Mouse (Mus musculus) E14TG2a.4 (cell line): Measurements from ENCODE around the gene Insl3.

ENCODE experiments used
- H3K27me3 ChIP-seq: 2 replicates; pipeline ENCODE4 v1.6.1; 2014; ENCODE audit warnings: low read length, control low read depth; ENCODE audit not compliant: insufficient read depth
- H3K36me3 ChIP-seq: 2 replicates; pipeline ENCODE4 v1.6.1; 2014; ENCODE audit warnings: low read length, control low read depth; ENCODE audit not compliant: insufficient read depth
- H3K4me1 ChIP-seq: replicated peaks from 2 replicates; pipeline ENCODE4 v1.6.1; 2014; ENCODE audit warnings: low read depth, low read length, control low read depth
- H3K4me3 ChIP-seq: replicated peaks from 2 replicates; pipeline ENCODE4 v1.5.1; 2014; ENCODE audit warnings: mild to moderate bottlenecking, low read length
- H3K9me3 ChIP-seq: 2 replicates; pipeline ENCODE4 v1.6.1; 2014; ENCODE audit warnings: low read length, control low read depth
- CTCF ChIP-seq: conservative IDR thresholded peaks from 2 replicates; pipeline ENCODE4 v1.5.1; 2014; ENCODE audit warnings: low read length
- NANOG ChIP-seq: IDR thresholded peaks from 2 replicates; pipeline ENCODE4 v1.6.1; 2014; ENCODE audit warnings: borderline replicate concordance, low read length, mixed read lengths
- POU5F1 ChIP-seq: IDR thresholded peaks from 2 replicates; pipeline ENCODE4 v1.6.1; 2014; ENCODE audit warnings: low read length, borderline replicate concordance

Gene Insl3

DNA sequence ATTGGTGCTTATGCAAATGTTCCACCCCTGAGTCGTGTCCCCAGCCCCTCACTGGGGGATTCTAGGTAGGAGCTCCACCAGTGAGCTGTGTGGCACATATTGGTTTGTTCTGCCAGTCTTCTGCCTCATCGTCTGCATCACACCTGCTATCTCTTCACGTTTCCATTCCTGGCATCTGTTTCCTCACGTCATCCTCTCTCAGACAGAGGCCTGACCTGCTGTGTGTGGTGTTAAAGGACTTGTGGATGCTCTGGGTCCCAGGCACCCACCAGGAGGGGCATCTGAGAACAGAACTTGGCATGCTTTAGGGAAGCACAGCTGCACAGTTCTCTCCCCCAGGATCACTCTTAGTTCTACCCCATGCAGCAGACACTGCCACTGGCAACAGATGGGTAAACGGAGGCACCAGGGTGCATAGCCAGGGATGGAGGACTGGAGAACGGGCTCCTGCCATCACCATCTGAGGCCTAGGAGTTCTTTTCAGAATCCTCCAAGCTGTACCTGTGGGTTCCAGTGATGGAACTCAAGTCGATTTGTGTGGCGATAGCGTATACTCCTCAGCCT lies 13.5 kb upstream of the Insl3 start:
- H3K4me3 ChIP-seq: peak overlapping the region; percentile 83
- peaks cover 78% of the 10 kb centered on the region for H3K4me1 ChIP-seq
- TF ChIP-seq POU5F1: no peak
- TF ChIP-seq NANOG: no peak
- TF ChIP-seq CTCF: no peak
- H3K9me3 ChIP-seq: no peaks in the 10 kb centered on the region
- H3K27me3 ChIP-seq: peaks cover 7% of the 10 kb centered on the region; the same call in 1 of the 2 replicates
- peaks cover 15% of the 10 kb centered on the region for H3K36me3 ChIP-seq

DNA sequence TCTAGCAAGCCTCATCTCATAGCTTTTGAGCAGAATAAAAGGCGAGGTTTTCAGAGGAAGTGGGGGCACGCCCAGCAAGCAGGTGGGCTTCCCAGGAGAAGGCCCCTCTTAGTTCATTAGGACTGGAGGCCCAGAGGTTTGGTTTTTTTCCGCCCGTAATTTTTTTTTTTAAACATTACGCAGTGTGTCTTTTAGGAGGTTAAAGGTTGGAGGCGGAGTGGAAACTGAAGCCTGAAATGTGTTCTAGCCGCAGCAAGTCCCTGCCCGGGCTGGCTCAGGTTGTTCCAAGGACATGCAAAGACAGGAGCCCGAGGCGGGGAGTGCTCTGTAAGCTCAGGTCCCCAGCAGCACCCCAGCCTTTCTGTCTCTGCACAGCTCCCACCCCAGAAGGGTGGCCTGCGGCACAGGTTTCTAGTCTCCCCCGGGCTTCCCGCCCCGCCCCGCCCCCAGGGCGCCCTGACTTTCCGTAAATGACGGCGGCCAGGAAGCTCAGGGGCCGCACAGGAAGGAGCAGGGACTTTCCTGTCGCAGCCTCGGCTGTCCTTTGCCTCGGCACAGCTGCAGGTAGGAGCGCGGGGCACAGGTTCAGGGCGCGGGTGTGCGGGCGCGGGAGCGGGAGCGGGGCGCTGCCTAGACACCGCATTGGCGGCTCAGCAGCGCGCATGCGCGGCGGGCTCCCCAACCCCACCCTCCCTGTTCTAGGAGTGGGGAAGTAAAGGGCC lies 12.8 kb upstream of the Insl3 start, which contains the start of gene Jak3:
Jak3 (plus strand) TSS at position 277 of the 722 bp plus-strand sequence.
- peaks cover 84% of the 10 kb centered on the region for H3K4me1 ChIP-seq
- TF ChIP-seq NANOG (no peak), POU5F1 (no peak)

DNA sequence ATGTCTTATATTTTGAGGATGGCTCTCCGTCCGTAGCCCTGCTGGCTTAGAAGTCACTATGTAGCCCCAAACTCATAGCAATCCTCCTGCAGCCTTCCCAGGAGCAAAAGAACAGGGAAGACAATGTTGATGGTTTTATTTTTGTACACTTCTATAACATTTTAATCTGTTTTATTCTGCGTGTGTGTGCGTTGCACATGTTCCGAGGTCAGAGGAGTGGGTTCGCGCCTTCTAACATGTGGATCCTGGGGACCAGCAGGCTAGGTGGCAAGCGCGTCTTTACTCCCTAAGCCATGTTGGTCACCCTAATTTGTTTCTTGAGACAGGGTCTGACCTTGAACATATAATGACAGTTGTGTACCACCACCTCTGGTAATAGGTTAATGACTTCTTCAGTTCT lies 12.2 kb upstream of the Insl3 start:
- H3K36me3 ChIP-seq: peaks cover 28% of the 10 kb centered on the region
- H3K4me1 ChIP-seq: peaks cover 89% of the 10 kb centered on the region

More for the DNA sequence above, 12.8 kb upstream of the Insl3 start, which contains the start of gene Jak3:
- peaks cover 10% of the 10 kb centered on the region; the same call in 1 of the 2 replicates for H3K27me3 ChIP-seq
- peaks cover 22% of the 10 kb centered on the region for H3K36me3 ChIP-seq
- H3K9me3 ChIP-seq: no peaks in the 10 kb centered on the region
- H3K4me3 ChIP-seq: peak within 1 kb of the TSS; percentile 83

DNA sequence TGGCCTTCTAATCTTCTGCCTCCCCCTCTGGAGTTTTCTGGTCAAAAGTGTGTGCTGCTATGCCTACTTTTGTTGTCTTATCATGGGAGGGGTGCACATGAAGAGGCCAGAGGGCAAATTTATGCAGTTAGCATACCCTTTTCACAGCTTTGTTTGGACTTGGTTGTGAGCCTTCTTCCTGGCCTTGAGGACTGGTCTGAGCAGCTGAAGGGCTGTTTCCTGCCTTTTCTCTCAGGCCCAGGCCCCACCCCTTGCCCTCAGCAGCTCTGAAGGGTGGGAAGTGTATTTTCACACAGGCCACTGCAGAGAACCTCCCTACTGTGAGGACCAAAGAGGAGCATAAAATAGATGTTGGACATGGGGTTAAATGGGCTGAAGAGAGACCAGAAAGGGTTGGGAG lies 11.5 kb upstream of the Insl3 start:
- peak; percentile 37; the same call in 1 of the 2 replicates for TF ChIP-seq NANOG
- TF ChIP-seq POU5F1: no peak
- TF ChIP-seq CTCF: no peak
- H3K4me3 ChIP-seq: peak overlapping the region; percentile 83

More for the DNA sequence above, 12.2 kb upstream of the Insl3 start:
- H3K9me3 ChIP-seq: no peaks in the 10 kb centered on the region
- TF ChIP-seq NANOG (no peak), CTCF (no peak), POU5F1 (no peak)
- peaks cover 15% of the 10 kb centered on the region for H3K27me3 ChIP-seq
- H3K4me3 ChIP-seq: peak overlapping the region; percentile 83

DNA sequence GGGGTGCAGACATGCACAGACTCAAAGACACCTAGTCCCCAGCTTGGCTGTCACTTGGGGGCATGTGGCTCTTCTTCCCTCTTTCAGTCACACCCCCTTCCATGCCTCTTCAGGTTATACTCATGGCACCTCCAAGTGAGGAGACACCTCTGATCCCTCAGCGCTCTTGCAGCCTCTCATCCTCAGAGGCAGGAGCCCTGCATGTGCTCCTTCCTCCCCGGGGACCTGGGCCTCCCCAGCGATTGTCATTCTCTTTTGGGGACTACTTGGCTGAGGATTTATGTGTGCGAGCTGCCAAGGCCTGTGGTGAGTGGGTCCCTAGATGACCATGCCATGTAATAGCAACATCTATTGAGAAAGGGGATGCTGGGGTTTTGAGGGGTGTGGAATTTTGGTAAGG lies 10.8 kb upstream of the Insl3 start:
- Histone ChIP-seq H3K4me3 (peak overlapping the region; percentile 83), H3K27me3 (peaks cover 28% of the 10 kb centered on the region)
- TF ChIP-seq CTCF (no peak), NANOG (no peak), POU5F1 (no peak)

More for the DNA sequence above, 11.5 kb upstream of the Insl3 start:
- peaks cover 89% of the 10 kb centered on the region for H3K4me1 ChIP-seq
- H3K36me3 ChIP-seq: peaks cover 35% of the 10 kb centered on the region
- peaks cover 23% of the 10 kb centered on the region for H3K27me3 ChIP-seq
- H3K9me3 ChIP-seq: no peaks in the 10 kb centered on the region

DNA sequence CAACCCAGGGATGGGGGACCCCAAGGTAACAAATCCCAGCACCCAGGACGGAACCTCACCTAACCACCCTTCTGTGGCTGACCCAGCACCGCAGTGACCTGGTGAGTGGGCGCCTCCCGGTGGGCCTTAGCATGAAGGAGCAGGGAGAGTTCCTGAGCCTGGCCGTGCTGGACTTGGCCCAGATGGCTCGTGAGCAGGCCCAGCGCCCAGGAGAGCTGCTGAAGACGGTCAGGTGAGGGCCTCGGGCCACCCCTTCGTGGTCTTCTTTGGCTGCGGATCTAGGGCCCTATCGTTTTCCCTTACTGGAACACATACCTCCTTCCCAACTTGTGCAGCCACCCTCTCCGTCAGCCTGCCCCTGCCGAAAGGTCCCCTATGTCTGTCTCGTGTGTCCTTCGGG lies 9.9 kb upstream of the Insl3 start:
- Histone ChIP-seq H3K4me3 (peak overlapping the region; percentile 83), H3K27me3 (peaks cover 35% of the 10 kb centered on the region), H3K36me3 (peaks cover 51% of the 10 kb centered on the region), H3K9me3 (no peaks in the 10 kb centered on the region), H3K4me1 (peaks cover 90% of the 10 kb centered on the region)
- TF ChIP-seq NANOG (no peak), POU5F1 (no peak), CTCF (no peak)

More for the DNA sequence above, 10.8 kb upstream of the Insl3 start:
- H3K9me3 ChIP-seq: no peaks in the 10 kb centered on the region
- peaks cover 90% of the 10 kb centered on the region for H3K4me1 ChIP-seq
- peaks cover 42% of the 10 kb centered on the region for H3K36me3 ChIP-seq

DNA sequence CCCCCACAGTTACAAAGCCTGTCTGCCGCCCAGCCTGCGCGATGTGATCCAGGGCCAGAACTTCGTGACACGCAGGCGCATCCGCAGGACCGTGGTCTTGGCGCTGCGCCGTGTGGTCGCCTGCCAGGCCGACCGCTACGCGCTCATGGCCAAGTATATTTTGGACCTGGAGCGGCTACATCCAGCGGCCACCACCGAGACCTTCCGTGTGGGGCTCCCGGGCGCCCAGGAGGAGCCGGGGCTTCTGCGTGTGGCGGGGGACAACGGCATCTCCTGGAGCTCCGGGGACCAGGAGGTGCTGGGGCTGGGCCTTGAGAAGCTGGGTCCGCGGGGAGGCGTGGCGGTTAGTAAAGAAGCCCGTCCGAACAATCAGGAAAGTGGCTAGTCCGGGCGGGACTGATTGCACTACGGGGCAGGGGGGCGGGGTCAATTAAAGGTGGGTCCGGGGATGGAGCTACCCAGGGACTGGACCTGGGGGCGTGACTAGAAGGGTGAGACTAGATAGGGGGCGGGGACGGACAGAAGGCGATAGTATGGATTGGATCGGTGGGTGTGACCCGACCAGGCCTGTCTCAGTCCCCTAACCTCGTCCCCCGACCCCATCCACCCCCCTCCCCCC lies 9.4 kb upstream of the Insl3 start:
- Histone ChIP-seq H3K4me1 (peaks cover 92% of the 10 kb centered on the region), H3K9me3 (no peaks in the 10 kb centered on the region), H3K36me3 (peaks cover 56% of the 10 kb centered on the region), H3K4me3 (peak overlapping the region; percentile 83), H3K27me3 (peaks cover 35% of the 10 kb centered on the region)
- TF ChIP-seq CTCF: no peak
- no peak for TF ChIP-seq NANOG
- TF ChIP-seq POU5F1: no peak

DNA sequence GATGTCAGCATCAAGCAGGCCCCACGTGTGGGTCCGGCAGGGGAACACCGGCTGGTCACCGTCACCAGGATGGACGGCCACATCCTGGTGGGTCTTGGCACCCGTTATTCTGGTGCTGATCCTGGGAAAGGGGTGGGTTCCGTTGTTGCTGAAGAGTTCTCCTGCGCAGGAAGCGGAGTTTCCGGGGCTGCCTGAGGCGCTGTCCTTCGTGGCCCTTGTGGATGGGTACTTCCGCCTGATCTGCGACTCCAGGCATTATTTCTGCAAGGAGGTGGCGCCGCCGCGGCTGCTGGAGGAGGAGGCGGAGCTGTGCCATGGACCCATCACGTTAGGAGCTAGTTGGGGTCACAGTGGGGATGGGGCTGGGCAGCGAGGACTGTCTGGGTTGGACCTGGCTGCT lies 8.5 kb upstream of the Insl3 start:
- TF ChIP-seq CTCF (no peak), POU5F1 (no peak), NANOG (no peak)
- Histone ChIP-seq H3K9me3 (no peaks in the 10 kb centered on the region), H3K27me3 (peaks cover 41% of the 10 kb centered on the region), H3K36me3 (peaks cover 64% of the 10 kb centered on the region), H3K4me3 (peak overlapping the region; percentile 35; the same call in 1 of the 2 replicates), H3K4me1 (peaks cover 92% of the 10 kb centered on the region)
